Mouse (Mus musculus): ENCODE measurements around the gene Pcna. TPM values are rescaled to one million over a fixed set of nuclear protein-coding genes. Genes with fewer than 3 reads are reported as not detected.

Pcna gene
- polyA plus RNA-seq, 1 experiment from 2014 or later: 273 TPM

DNA sequence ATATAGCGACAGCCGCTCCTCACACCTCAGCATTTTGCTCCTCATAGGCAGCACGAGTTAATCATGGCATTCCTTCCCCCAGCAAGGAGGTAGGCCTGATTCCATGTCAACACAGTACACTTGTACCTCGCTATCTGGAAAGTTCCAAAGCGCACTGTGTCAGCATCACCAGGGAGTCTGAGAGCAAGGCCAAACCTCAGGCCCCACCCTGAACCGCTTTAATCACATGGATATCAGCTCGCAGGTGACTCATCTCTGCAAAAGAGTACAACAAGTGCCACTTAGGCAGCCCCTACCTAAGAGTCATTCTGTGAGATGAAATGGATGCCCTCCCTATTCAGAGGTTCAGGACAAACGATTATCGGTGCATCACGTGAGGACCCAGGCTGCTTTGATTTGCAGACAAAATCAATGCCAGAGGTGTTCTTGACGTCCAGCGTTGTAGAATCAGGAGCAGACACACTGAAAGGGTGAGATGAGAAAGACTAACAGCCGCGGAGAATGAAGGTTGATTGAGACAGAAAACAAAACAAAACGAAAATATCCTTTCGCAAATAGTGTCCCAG lies 46.7 kb downstream of the Pcna start:
- no peak overlapping the region for H3K4me3 ChIP-seq

GRCm38 (mm10) chr2:132205549-132205948 lies 47.6 kb downstream of the Pcna start:
- Histone ChIP-seq H3K27ac (no peak overlapping the region), H3K4me1 (no peaks in the 10 kb centered on the region), H3K9me3 (no peaks in the 10 kb centered on the region), H3K27me3 (ENCODE audit: insufficient read depth, poor library complexity, severe bottlenecking) (no peaks in the 10 kb centered on the region), H3K36me3 (no peaks in the 10 kb centered on the region), H3K4me3 (no peak overlapping the region)
- no peak for DNase-seq (ENCODE audit: low spot score)
- 81% methylated on average over 4 of the region's 4 CpGs for WGBS

More for the DNA sequence above, 46.7 kb downstream of the Pcna start:
- Histone ChIP-seq H3K27me3 (ENCODE audit: insufficient read depth, poor library complexity, severe bottlenecking) (no peaks in the 10 kb centered on the region), H3K27ac (no peak overlapping the region), H3K9me3 (no peaks in the 10 kb centered on the region), H3K36me3 (no peaks in the 10 kb centered on the region), H3K4me1 (no peaks in the 10 kb centered on the region)
- DNase-seq (ENCODE audit: low spot score): no peak
- WGBS: 71% methylated on average over 16 of the region's 16 CpGs

DNA sequence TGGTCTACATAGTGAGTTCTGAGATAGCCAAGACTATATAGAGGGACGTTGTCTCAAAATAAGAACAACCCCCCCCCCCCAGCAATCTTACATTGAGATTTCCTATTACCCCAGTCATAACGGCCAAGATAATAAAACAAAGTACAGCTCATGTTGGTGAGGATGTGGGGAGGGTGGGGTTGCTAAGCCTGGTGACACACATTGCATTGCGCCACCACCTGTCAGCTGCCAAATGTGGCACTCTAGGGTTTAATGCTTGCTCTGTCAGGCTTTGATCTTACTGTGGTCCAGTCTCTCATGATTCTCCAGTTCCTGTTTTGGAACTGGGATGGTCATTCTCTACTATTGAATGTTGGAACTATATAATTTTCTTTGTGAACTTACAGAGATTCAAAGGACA lies 49.3 kb downstream of the Pcna start:
- no peak for DNase-seq (ENCODE audit: low spot score)
- Histone ChIP-seq H3K36me3 (no peaks in the 10 kb centered on the region), H3K4me1 (no peaks in the 10 kb centered on the region), H3K27me3 (ENCODE audit: insufficient read depth, poor library complexity, severe bottlenecking) (no peaks in the 10 kb centered on the region), H3K4me3 (no peak overlapping the region), H3K9me3 (no peaks in the 10 kb centered on the region), H3K27ac (no peak overlapping the region)
- 70% methylated on average over 3 of the region's 3 CpGs for WGBS

GRCm38 (mm10) chr2:132203186-132203585 lies 49.9 kb downstream of the Pcna start:
- no peaks in the 10 kb centered on the region for H3K4me1 ChIP-seq
- no peak for DNase-seq (ENCODE audit: low spot score)
- no peaks in the 10 kb centered on the region for H3K27me3 ChIP-seq (ENCODE audit: insufficient read depth, poor library complexity, severe bottlenecking)
- H3K9me3 ChIP-seq: no peaks in the 10 kb centered on the region
- no peak overlapping the region for H3K4me3 ChIP-seq
- 80% methylated on average over 3 of the region's 3 CpGs for WGBS
- no peaks in the 10 kb centered on the region for H3K36me3 ChIP-seq
- H3K27ac ChIP-seq: no peak overlapping the region

Other genes with a start within 250 kb of the Pcna start
- gene Rassf2, start 223.1 kb downstream of the Pcna start, polyA plus RNA-seq (2016; fragmentation: Nextera tagmentation; extraction: Ambion mirVana): 4.7 TPM in 2 replicates
- 8.7 and 10.3 TPM in 2 replicates for gene Slc23a2, start 108.2 kb downstream of the Pcna start, polyA plus RNA-seq (2016; fragmentation: Nextera tagmentation; extraction: Ambion mirVana)
- gene Tmem230, start 5.5 kb downstream of the Pcna start, polyA plus RNA-seq (2016; fragmentation: Nextera tagmentation; extraction: Ambion mirVana): 39.4 TPM in 2 replicates
- 20.0 and 20.4 TPM in 2 replicates for gene Cds2, start 9.8 kb upstream of the Pcna start, polyA plus RNA-seq (2016; fragmentation: Nextera tagmentation; extraction: Ambion mirVana)
- 2.3 and 2.8 TPM in 2 replicates for gene Prokr2, start 132.1 kb upstream of the Pcna start, polyA plus RNA-seq (2016; fragmentation: Nextera tagmentation; extraction: Ambion mirVana)

All from heart, embryonic 10.5 days (tissue).